Mouse (Mus musculus): ENCODE data around the gene Npm1.

The Npm1 gene

DNA sequence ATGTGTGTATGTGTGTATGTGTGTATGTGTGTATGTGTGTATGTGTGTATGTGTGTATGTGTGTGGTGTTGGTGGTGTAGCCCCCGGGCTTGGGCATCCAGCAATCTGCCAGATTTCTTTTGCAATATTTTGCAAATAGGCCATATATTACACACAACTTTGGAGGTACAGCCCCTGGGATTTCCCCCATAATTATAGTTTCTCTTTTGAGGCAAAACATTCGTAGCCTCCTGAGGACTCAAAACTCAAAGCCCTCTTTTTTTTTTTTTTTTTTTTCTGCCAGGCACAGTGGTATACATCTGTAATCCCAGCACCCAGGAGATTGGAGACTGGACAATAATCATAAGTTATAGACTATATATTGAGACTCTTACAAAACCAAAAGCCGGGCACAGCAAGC lies 18.8 kb upstream of the Npm1 start:
- DNase-seq (ENCODE audit: inconsistent age in 2 of 2, low spot score in 1 of 2), result no peak

- DNase-seq (ENCODE audit: inconsistent age in 2 of 2, low spot score in 1 of 2), result no peak
Observed at GRCm38 (mm10) chr11:33180701-33181116, 17.7 kb upstream of the Npm1 start.

- DNase-seq (ENCODE audit: inconsistent age in 2 of 2, low spot score in 1 of 2), result no peak
Observed at GRCm38 (mm10) chr11:33179802-33180201, 16.8 kb upstream of the Npm1 start.

DNA sequence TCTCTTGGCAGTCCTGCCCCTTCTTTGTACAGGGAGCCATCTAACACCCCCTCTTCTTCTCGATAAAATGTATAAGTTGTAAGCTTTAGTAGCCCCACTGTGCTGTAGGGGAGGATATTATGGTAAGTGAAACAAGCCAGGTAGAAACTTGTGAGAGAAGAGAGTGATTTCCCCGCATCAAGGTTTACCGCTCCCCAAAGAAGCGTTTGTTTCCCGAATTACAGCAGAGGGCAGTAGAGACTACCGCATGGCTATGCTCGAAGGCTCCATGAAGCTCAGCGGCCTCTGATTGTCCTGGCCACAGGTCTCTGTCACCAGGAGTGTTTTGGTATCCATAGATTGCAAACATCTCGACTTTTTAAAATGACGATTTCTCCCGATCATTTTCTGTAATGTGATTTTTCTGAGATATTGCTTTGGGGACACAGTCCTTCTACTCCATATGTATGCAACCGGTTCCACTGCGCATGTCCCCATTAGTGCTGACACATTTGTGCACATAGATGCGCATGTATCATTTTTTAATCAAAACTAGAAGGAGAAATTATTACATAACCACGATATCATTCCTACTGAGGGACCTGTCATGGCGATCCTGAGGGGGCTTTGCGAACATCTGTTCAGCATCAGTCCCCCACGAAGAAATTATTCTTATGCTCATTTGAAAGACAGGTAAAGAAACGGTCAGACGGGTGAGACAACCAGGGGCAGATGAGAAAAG lies 13.7 kb upstream of the Npm1 start:
- peak; percentile 32 to 80 for DNase-seq (ENCODE audit: inconsistent age in 2 of 2, low spot score in 1 of 2)

GRCm38 (mm10) chr11:33175768-33176167 lies 12.8 kb upstream of the Npm1 start:
- no peak for DNase-seq (ENCODE audit: inconsistent age in 2 of 2, low spot score in 1 of 2)

GRCm38 (mm10) chr11:33170489-33170888 lies 7.5 kb upstream of the Npm1 start:
- DNase-seq (ENCODE audit: inconsistent age in 2 of 2, low spot score in 1 of 2), result peak; percentile 29 to 83

GRCm38 (mm10) chr11:33162211-33162997 lies 602 bp downstream of the Npm1 start:
- DNase-seq (ENCODE audit: inconsistent age in 2 of 2, low spot score in 1 of 2), result peak; percentile 82 to 91

DNA sequence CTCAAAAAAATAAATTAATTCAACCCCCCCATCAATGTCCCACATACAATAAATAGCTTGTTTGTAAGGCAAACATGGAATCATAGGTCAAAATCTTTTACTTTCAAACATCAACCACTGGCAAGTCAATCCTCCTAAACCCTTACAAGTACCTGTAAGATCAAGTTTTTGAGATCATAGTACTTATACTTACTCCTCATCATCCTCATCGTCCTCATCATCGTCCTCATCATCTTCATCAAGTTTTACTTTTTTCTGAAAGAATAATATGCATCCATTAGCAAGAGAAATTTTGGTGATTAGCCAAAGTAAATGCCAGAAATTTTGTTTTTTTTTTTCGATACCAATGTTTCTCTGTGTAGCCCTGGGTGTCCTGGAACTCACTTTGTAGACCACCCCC lies 3.3 kb downstream of the Npm1 start:
- DNase-seq (ENCODE audit: inconsistent age in 2 of 2, low spot score in 1 of 2), result no peak

- DNase-seq (ENCODE audit: inconsistent age in 2 of 2, low spot score in 1 of 2), result no peak
Observed at GRCm38 (mm10) chr11:33157453-33158196, 5.4 kb downstream of the Npm1 start.

GRCm38 (mm10) chr11:33156436-33157015 lies 6.5 kb downstream of the Npm1 start:
- DNase-seq (ENCODE audit: inconsistent age in 2 of 2, low spot score in 1 of 2), result no peak

DNA sequence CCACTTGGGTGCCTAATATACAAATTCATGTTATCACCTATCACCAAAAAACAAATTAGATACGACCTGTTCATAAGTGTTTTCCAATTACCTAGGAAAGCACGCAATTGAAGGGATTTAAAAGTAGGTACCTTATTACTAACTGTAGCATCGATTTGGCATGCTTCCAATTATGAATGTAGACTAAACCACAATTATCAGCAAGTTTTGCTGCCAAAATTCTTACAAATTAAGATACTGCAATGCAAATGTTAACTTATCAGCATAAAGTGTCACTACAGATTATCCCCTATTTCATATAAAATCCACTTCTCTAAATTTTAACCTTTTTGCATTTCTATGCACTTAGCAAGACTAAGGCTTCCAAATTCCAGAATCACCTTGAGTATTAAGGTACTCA lies 8.5 kb downstream of the Npm1 start:
- no peak for DNase-seq (ENCODE audit: inconsistent age in 2 of 2, low spot score in 1 of 2)

DNA sequence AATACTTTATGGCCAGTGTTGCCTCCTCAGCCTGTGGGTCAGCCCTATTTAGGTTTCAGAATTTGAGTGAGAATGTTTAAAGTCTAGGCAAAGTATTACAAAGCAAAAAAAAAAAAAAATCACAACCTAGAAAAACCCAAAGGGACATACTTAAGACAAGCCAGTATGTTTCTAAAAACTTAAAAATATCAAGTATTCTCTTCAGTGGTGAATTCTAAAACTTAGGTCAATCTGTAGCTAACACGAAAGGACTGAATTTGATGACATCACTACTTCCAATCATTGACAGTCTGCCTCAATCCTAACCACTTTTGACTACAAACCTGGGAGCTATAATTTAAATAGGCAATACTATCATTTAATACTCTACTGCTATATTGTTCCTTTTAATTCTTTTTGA lies 10.0 kb downstream of the Npm1 start:
- no peak for DNase-seq (ENCODE audit: inconsistent age in 2 of 2, low spot score in 1 of 2)

GRCm38 (mm10) chr11:33151780-33152145 lies 11.2 kb downstream of the Npm1 start:
- DNase-seq (ENCODE audit: inconsistent age in 2 of 2, low spot score in 1 of 2), result no peak

- DNase-seq (ENCODE audit: inconsistent age in 2 of 2, low spot score in 1 of 2), result no peak
Observed at GRCm38 (mm10) chr11:33151128-33151779, 11.8 kb downstream of the Npm1 start.

DNA sequence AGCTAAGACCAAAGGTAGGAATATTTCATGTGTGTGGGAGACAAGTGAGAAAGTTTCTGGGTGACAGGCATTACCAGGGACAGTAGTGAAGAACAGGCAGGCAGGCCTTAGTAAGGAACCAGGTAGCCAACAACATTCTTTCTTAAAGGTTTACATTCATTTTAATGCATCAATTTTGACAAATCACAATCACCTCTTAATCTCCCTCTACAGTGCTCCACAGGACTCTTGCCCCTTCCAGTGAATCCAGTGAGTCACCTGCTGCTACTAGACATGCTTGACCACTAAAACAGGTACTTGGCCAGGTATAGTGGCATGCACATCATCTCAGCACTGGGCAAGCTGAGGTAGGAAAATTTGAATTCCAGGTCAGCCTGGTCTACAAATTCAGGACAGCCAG lies 12.6 kb downstream of the Npm1 start:
- DNase-seq (ENCODE audit: inconsistent age in 2 of 2, low spot score in 1 of 2), result no peak

GRCm38 (mm10) chr11:33149453-33149852 lies 13.6 kb downstream of the Npm1 start:
- DNase-seq (ENCODE audit: inconsistent age in 2 of 2, low spot score in 1 of 2), result no peak

- DNase-seq (ENCODE audit: inconsistent age in 2 of 2, low spot score in 1 of 2), result no peak
Observed at GRCm38 (mm10) chr11:33149088-33149436, 13.9 kb downstream of the Npm1 start.

DNA sequence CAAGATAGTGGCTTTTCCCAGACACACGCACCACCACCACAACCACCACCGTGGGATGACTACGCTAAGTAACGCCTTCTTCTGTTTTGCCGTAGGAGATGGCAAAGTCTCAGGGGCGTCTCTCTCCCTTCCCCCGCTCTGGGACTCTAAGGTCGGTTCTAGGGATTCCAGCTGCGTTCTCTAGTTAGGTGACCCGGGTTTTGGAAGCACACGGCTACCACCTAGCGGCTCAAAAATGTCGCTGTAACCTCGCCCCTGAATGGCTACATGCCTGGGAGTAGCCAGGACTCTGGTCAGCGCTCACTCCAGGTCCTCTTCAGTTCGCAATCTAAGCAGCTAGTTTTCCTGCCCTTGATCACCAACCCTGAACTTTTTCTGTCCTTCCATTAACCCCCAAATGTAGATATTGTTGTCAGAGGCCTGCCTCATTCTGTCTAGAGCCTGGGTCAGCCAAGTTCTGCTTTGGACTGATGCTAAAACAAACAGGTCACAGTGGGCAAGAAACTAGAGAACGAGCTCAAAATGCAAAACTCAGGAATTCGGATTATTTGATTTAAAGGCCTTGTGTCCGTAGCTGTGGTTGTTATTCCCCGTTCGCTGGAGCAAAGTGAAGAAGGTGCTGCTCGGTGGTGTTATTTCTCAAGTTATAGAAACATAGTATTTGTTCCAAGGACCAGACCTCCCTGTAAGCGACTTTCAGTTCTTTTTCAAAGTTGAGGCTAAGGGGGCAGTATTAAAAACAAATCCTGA lies 14.5 kb downstream of the Npm1 start:
- DNase-seq (ENCODE audit: inconsistent age in 2 of 2, low spot score in 1 of 2), result peak; percentile 84 to 95

DNA sequence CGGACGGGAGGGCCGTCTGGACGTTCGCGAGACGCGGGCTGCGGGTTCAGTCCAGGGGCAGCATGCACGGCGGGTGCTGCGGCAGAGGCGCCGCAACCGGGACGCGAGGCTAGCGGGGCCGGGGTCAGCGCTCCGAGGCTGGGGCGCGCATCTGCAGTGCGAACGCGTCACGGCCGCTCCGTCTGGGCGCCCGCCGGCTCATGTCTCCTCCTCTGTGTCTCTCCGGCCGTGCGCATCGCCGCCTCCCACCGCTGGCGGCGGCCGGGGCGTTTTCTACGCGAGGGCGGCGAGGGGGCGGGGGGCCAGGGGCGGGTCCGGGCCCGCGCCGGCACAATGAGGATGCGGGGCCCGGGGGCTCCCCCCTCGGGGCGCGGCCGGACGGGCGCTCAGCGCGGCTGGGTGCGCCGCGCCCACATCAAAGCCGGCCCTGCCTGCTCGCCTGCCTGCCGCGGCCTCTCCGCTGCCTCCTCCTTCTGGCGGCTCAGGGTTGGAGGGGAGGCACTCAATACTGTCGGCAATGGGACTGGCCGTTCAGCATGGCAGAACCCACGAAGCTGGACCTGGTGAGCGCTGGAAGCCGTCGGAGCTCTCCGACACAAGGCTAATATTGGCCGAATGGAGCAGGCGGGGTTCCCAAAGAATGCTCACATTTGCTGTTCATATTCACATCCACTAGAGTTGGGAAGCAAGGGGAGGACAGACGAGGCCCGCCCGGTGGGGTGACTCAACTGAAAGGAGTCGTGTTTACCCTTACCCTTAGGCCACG lies 15.3 kb downstream of the Npm1 start:
- DNase-seq (ENCODE audit: inconsistent age in 2 of 2, low spot score in 1 of 2), result peak in 1 of 2 experiments; percentile 54

DNA sequence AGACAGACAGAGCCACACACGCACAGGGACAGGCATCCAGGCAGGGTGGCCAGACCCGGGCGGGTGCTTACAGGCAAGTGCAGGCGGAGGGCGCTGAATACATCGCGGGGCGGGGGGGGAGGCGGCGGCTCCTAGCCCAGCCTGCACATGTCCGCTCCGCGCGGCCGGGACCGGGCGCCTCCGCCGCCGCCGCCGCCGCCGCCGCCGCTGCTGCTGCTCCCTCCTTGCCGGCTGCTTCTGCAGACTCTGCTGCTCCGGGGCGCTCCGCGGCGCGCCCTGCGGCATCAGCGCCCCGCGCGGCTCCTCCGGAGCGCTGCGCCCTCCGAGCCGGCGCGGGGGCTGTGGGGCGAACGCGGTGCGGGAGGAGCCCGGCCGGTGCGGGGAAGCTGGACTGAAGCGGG lies 15.8 kb downstream of the Npm1 start, which contains the start of gene Fgf18:
TSS of gene Fgf18 (minus strand) at position 230 of the 401 bp plus-strand sequence.
- DNase-seq (ENCODE audit: inconsistent age in 2 of 2, low spot score in 1 of 2), result peak; percentile 41 to 79
